Mouse (Mus musculus) MEL (cell line): Measurements from ENCODE around the gene Anapc15. TPM values are rescaled to one million over a fixed set of nuclear protein-coding genes. Genes with fewer than 3 reads are reported as not detected.

ENCODE experiments used
- DNase-seq: peaks from one replicate; pipeline ENCODE4 v3.0.0; 2011; ENCODE audit warnings: low read depth, low spot score
- H3K27ac ChIP-seq: 2 replicates; pipeline ENCODE4 v1.5.1; 2012; ENCODE audit warnings: low read depth, mild to moderate bottlenecking, control low read depth, low read length, moderate library complexity; ENCODE audit not compliant: control insufficient read depth
- H3K27me3 ChIP-seq, 2 experiments: fragments of 150-350 bp in 1 of 2; sonication (generic) in 1 of 2; 2 replicates each; pipeline ENCODE4 v1.6.1; 2012; ENCODE audit warnings: low read length in 2 of 2, mild to moderate bottlenecking in 2 of 2, improper control_type of control experiment in 1 of 2, moderate library complexity in 1 of 2; ENCODE audit not compliant: insufficient read depth in 2 of 2, control insufficient read depth in 1 of 2
- H3K36me3 ChIP-seq, 2 experiments: 2 replicates each; pipeline ENCODE4 v1.6.1; 2012 to 2014; ENCODE audit warnings: low read length in 2 of 2, improper control_type of control experiment in 1 of 2, inconsistent platforms in 1 of 2, mild to moderate bottlenecking in 1 of 2; ENCODE audit not compliant: insufficient read depth in 2 of 2, control insufficient read depth in 1 of 2
- H3K4me1 ChIP-seq, 2 experiments: fragments of 150-350 bp in 1 of 2; sonication (generic) in 1 of 2; 2 replicates each; pipeline ENCODE4 v1.6.1; 2012; ENCODE audit warnings: low read length in 2 of 2, improper control_type of control experiment in 1 of 2, mild to moderate bottlenecking in 1 of 2; ENCODE audit not compliant: insufficient read depth in 2 of 2, control insufficient read depth in 1 of 2
- H3K4me3 ChIP-seq, 2 experiments: fragments of 150-350 bp in 1 of 2; sonication (generic) in 1 of 2; 2 replicates each; pipeline ENCODE4 v1.5.1; 2012; ENCODE audit warnings: low read depth in 2 of 2, low read length in 2 of 2, mild to moderate bottlenecking in 2 of 2, moderate library complexity in 2 of 2, control low read depth in 1 of 2, improper control_type of control experiment in 1 of 2; ENCODE audit not compliant: control insufficient read depth in 1 of 2, insufficient read depth in 1 of 2
- H3K79me2 ChIP-seq: 2 replicates; pipeline ENCODE4 v1.6.1; 2012; ENCODE audit warnings: mild to moderate bottlenecking, low read length, moderate library complexity; ENCODE audit not compliant: control insufficient read depth, poor library complexity, insufficient read depth
- H3K9ac ChIP-seq: 2 replicates; pipeline ENCODE4 v1.6.1; 2012; ENCODE audit warnings: low read depth, mild to moderate bottlenecking, control low read depth, low read length, moderate library complexity; ENCODE audit not compliant: control insufficient read depth, poor library complexity, severe bottlenecking
- H3K9me3 ChIP-seq: fragments of 150-350 bp; sonication (generic); replicated peaks from 2 replicates; pipeline ENCODE4 v1.6.1; 2012; ENCODE audit warnings: mild to moderate bottlenecking, low read length, improper control_type of control experiment, moderate library complexity; ENCODE audit not compliant: insufficient read depth
- BHLHE40 ChIP-seq: IDR thresholded peaks from 2 replicates; pipeline ENCODE4 v1.6.1; 2012; ENCODE audit warnings: low read depth, mild to moderate bottlenecking, inconsistent platforms, low read length, improper control_type of control experiment, borderline replicate concordance
- CHD1 ChIP-seq: IDR thresholded peaks from 2 replicates; pipeline ENCODE4 v1.6.1; 2012; ENCODE audit warnings: low read depth, mild to moderate bottlenecking, inconsistent platforms, low read length, improper control_type of control experiment
- ELF1 ChIP-seq: IDR thresholded peaks from 2 replicates; pipeline ENCODE4 v1.6.1; 2014; ENCODE audit warnings: low read depth, mild to moderate bottlenecking, inconsistent platforms, low read length, improper control_type of control experiment, moderate library complexity
- ETS1 ChIP-seq: IDR thresholded peaks from 2 replicates; pipeline ENCODE4 v1.6.1; 2012; ENCODE audit warnings: low read depth, mild to moderate bottlenecking, inconsistent platforms, low read length, improper control_type of control experiment, moderate library complexity
- GABPA ChIP-seq: IDR thresholded peaks from 2 replicates; pipeline ENCODE4 v1.6.1; 2012; ENCODE audit warnings: low read depth, mild to moderate bottlenecking, inconsistent platforms, low read length, improper control_type of control experiment, moderate library complexity
- HCFC1 ChIP-seq: IDR thresholded peaks from 2 replicates; pipeline ENCODE4 v1.6.1; 2012; ENCODE audit warnings: low read depth, mild to moderate bottlenecking, inconsistent platforms, low read length, improper control_type of control experiment, moderate library complexity
- KAT2A ChIP-seq: conservative IDR thresholded peaks from 2 replicates; pipeline ENCODE4 v1.6.1; 2012; ENCODE audit warnings: low read depth, low read length, improper control_type of control experiment, inconsistent platforms
- MAFK ChIP-seq: IDR thresholded peaks from 2 replicates; pipeline ENCODE4 v1.6.1; 2011; ENCODE audit warnings: low read depth, mild to moderate bottlenecking, low read length, improper control_type of control experiment, borderline replicate concordance
- MAX ChIP-seq: IDR thresholded peaks from 2 replicates; pipeline ENCODE4 v1.6.1; 2011; ENCODE audit warnings: low read length, improper control_type of control experiment
- MAZ ChIP-seq: IDR thresholded peaks from 2 replicates; pipeline ENCODE4 v1.6.1; 2012; ENCODE audit warnings: low read depth, mild to moderate bottlenecking, inconsistent platforms, low read length, improper control_type of control experiment
- MEF2A ChIP-seq: IDR thresholded peaks from 2 replicates; pipeline ENCODE4 v1.6.1; 2014; ENCODE audit warnings: low read depth, mild to moderate bottlenecking, inconsistent platforms, low read length, improper control_type of control experiment; ENCODE audit not compliant: poor library complexity, insufficient replicate concordance, severe bottlenecking; ENCODE audit errors: extremely low read depth
- MXI1 ChIP-seq: IDR thresholded peaks from 2 replicates; pipeline ENCODE4 v1.6.1; 2011; ENCODE audit warnings: mild to moderate bottlenecking, low read depth, low read length, improper control_type of control experiment
- MYB ChIP-seq: IDR thresholded peaks from 2 replicates; pipeline ENCODE4 v1.6.1; 2011; ENCODE audit warnings: mild to moderate bottlenecking, low read depth, low read length, improper control_type of control experiment
- NRF1 ChIP-seq: IDR thresholded peaks from 2 replicates; pipeline ENCODE4 v1.6.1; 2014; ENCODE audit warnings: low read depth, mild to moderate bottlenecking, inconsistent platforms, low read length, improper control_type of control experiment, moderate library complexity; ENCODE audit not compliant: poor library complexity, insufficient read depth, severe bottlenecking
- POLR2A ChIP-seq, 2 experiments: IDR thresholded peaks; 2 replicates each; pipeline ENCODE4 v1.6.1; 2011 to 2012; ENCODE audit warnings: low read length in 2 of 2, mild to moderate bottlenecking in 2 of 2, control low read depth in 1 of 2, improper control_type of control experiment in 1 of 2, low read depth in 1 of 2, moderate library complexity in 1 of 2; ENCODE audit not compliant: control insufficient read depth in 1 of 2, insufficient read depth in 1 of 2, poor library complexity in 1 of 2
- SIN3A ChIP-seq: IDR thresholded peaks from 2 replicates; pipeline ENCODE4 v1.6.1; 2012; ENCODE audit warnings: low read length, improper control_type of control experiment, inconsistent platforms
- SMC3 ChIP-seq: IDR thresholded peaks from 2 replicates; pipeline ENCODE4 v1.6.1; 2011; ENCODE audit warnings: low read depth, low read length, improper control_type of control experiment
- TAL1 ChIP-seq: IDR thresholded peaks from 2 replicates; pipeline ENCODE4 v1.6.1; 2012; ENCODE audit warnings: mild to moderate bottlenecking, inconsistent platforms, low read length, moderate library complexity, mixed read lengths
- TBP ChIP-seq: IDR thresholded peaks from 2 replicates; pipeline ENCODE4 v1.8.0; 2011; ENCODE audit warnings: low read depth, low read length, improper control_type of control experiment
- USF1 ChIP-seq: IDR thresholded peaks from 2 replicates; pipeline ENCODE4 v1.6.1; 2014; ENCODE audit warnings: low read depth, mild to moderate bottlenecking, inconsistent platforms, low read length, improper control_type of control experiment, moderate library complexity
- USF2 ChIP-seq, 2 experiments: IDR thresholded peaks; 2 replicates each; pipeline ENCODE4 v1.6.1; 2011 to 2012; ENCODE audit warnings: improper control_type of control experiment in 2 of 2, low read length in 2 of 2, borderline replicate concordance in 1 of 2, inconsistent platforms in 1 of 2, low read depth in 1 of 2, mild to moderate bottlenecking in 1 of 2; ENCODE audit not compliant: insufficient read depth in 1 of 2
- polyA plus RNA-seq, 2 experiments: library from polyadenylated mRNA; stranded (reverse) in 1 of 2; unstranded in 1 of 2; fragments of >175 nt in 1 of 2; fragments of >200 nt in 1 of 2; gene quantifications; 2 replicates each; pipeline versions ENCODE4 v1.2.1 to v1.2.4; 2012; ENCODE audit warnings: low replicate concordance in 2 of 2, low read depth in 1 of 2; ENCODE audit not compliant: insufficient read length in 2 of 2, insufficient read depth in 1 of 2, missing spikeins in 1 of 2
- total RNA-seq: library from RNA; depleted of rRNA; stranded (reverse); fragments of 300-350 nt; gene quantifications from 2 replicates; pipeline ENCODE4 v1.2.3, GENCODE M21; 2012

The Anapc15 gene
- total and polyA plus RNA-seq, 3 experiments, result 68.7 to 103 TPM; not detected in 1

DNA sequence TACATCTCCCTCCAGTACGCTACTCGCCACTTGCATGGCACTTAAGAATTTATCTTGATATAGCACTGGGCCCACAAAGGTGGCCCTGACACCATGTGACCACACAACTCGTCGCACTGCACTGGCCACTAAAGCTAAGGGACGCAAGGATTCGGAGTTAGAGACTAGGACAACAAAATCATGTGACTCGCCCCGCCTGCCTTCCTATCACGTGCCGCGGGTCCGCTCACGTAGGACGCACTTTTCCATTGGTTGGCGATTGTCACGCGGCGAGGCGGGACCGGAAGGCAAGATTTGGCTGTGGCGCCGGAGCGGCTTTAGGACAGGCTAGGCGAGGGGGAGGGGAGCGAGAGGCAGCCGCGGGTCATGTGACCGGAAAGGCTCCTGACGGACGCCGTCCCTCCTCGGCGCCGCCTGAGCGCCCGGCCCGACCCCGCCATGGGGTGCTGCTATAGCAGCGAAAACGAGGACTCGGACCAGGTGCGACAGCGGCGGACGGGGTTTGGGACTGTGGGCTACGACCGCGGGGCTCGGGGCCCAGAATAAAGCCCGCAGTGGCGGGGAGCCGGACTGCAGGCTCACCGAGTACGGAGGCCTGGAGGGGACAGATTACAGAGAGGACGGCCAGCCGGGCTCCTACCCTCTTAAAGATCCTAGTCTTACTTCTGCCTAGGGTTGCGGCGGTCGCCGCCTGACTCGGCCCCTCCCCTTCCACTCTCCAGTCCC is 42.2 kb downstream of the Anapc15 start, which contains the start of gene Lamtor1 (continued):
- TF ChIP-seq MAX (peak; percentile 99), GABPA (no peak), POLR2A (IDR thresholded peaks at IDR 0.05; ENCODE audit: control insufficient read depth in 1 of 2, insufficient read depth in 1 of 2, low read depth in 1 of 2, low read length in 2 of 2, poor library complexity in 1 of 2) (peak; percentile 73 to 90), ETS1 (peak; percentile 59), MXI1 (peak; percentile 90), USF1 (peak; percentile 98), MAFK (no peak), HCFC1 (peak; percentile 88), MEF2A (no peak), USF2 (IDR thresholded peaks at IDR 0.05; ENCODE audit: borderline replicate concordance in 1 of 2, insufficient read depth in 1 of 2, low read depth in 1 of 2, low read length in 2 of 2) (peak; percentile 96 to 99), NRF1 (no peak), SMC3 (no peak), MYB (no peak), SIN3A (peak; percentile 94), ELF1 (peak; percentile 90), BHLHE40 (peak; percentile 98), MAZ (no peak), TBP (peak; percentile 50), TAL1 (0 out of 2 replicates have a peak, but pooled peaks have one; percentile 3), KAT2A (no peak; the same call in 1 of the 2 replicates)

DNA sequence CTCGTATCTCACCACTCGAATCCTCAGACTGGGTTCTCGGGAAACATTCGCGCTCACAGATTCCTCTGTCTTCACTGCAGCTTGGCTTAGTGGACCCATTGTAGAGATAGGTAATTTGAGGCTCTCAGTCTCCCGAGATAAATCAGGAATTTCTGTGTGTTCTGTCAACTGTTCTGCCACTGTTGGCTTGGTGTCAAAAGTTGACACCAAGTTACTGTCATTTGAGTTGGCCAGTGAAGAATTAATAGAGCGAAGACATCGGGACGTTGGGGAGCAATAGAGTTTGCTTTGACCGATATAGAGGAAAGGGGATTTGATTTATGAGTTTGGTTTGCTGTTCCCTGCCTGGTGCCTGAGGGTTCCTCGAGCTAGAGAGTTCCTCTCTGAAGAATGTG is 42.8 kb downstream of the Anapc15 start, which contains the start of gene Tomt:
TSS of gene Tomt (minus strand) at position 73 of the 395 bp plus-strand sequence.
- peaks cover 15 to 20% of the 10 kb centered on the region in 2 experiments for H3K4me1 ChIP-seq
- peaks cover 0 to 11% of the 10 kb centered on the region in 2 experiments; a peak in 2 of 4 replicates for H3K36me3 ChIP-seq
- H3K4me3 ChIP-seq, result peak within 1 kb of the TSS; percentile 81 to 91
- no peak for DNase-seq
- no peaks in the 10 kb centered on the region for H3K9me3 ChIP-seq
- H3K79me2 ChIP-seq, result peaks cover 15% of the 10 kb centered on the region
- peak within 1 kb of the TSS; percentile 87 for H3K27ac ChIP-seq
- peak; percentile 10; the same call in 1 of the 2 replicates for TF ChIP-seq TBP
- no peak for TF ChIP-seq MXI1
- TF ChIP-seq CHD1, result 0 out of 2 replicates have a peak, but pooled peaks have one; percentile 74
- no peaks in the 10 kb centered on the region for H3K27me3 ChIP-seq
- peak within 1 kb of the TSS; percentile 93 for H3K9ac ChIP-seq
